Mouse (Mus musculus) heart, embryonic 12.5 days (tissue): ENCODE results near the gene Slc12a9. TPM values are rescaled to one million over a fixed set of nuclear protein-coding genes. Genes with fewer than 3 reads are reported as not detected.

Experiments
- ATAC-seq: fragments of 200-750 bp; cut with Nextera tagmentation; 2 replicates; pipeline ENCODE4 v1.8.0; 2017; ENCODE audit warnings: moderate TSS enrichment, moderate library complexity; ENCODE audit not compliant: insufficient number of reproducible peaks, low FRiP score
- H3K27ac ChIP-seq: fragments of 300-500 bp; sonication (generic); 2 replicates; pipeline ENCODE4 v1.5.1; 2016; ENCODE audit warnings: mild to moderate bottlenecking, moderate library complexity; ENCODE audit not compliant: poor library complexity, severe bottlenecking
- H3K27me3 ChIP-seq: fragments of 300-500 bp; sonication (generic); replicated peaks from 2 replicates; pipeline ENCODE4 v1.6.1; 2016; ENCODE audit warnings: mild to moderate bottlenecking, moderate library complexity
- H3K36me3 ChIP-seq: fragments of 300-500 bp; sonication (generic); 2 replicates; pipeline ENCODE4 v1.6.1; 2016; ENCODE audit warnings: mild to moderate bottlenecking, moderate library complexity
- H3K4me1 ChIP-seq: fragments of 300-500 bp; sonication (generic); replicated peaks from 2 replicates; pipeline ENCODE4 v1.6.1; 2016; ENCODE audit warnings: mild to moderate bottlenecking
- H3K4me2 ChIP-seq: fragments of 300-500 bp; sonication (generic); 2 replicates; pipeline ENCODE4 v1.6.1; 2016; ENCODE audit warnings: mild to moderate bottlenecking, moderate library complexity
- H3K4me3 ChIP-seq: fragments of 300-500 bp; sonication (generic); 2 replicates; pipeline ENCODE4 v1.5.1; 2016; ENCODE audit warnings: mild to moderate bottlenecking
- H3K9ac ChIP-seq: fragments of 300-500 bp; sonication (generic); 2 replicates; pipeline ENCODE4 v1.6.1; 2016; ENCODE audit warnings: mild to moderate bottlenecking, moderate library complexity
- H3K9me3 ChIP-seq: fragments of 300-500 bp; sonication (generic); replicated peaks from 2 replicates; pipeline ENCODE4 v1.6.1; 2016; ENCODE audit warnings: mild to moderate bottlenecking, moderate library complexity
- WGBS: fragments of 180-500 bp; shearing (Covaris S2); methylation state at CpG from one replicate; pipeline ENCODE4 v1.1.7; 2016; 5-methylcytosine and 5-hydroxymethylcytosine counted together
- polyA plus RNA-seq: library from polyadenylated mRNA; unstranded; fragments of >200 nt; fragmentation: Nextera tagmentation; extraction: Ambion mirVana; gene quantifications from 2 replicates; pipeline ENCODE4 v1.2.1, GENCODE M21; 2016

Slc12a9 gene
- 9.4 and 10.2 TPM in 2 replicates for polyA plus RNA-seq

GRCm38 (mm10) chr5:137333512-137334174, at the start of gene Slc12a9:
Gene Slc12a9 (minus strand): TSS chr5:137333597.
- peak; percentile 94 for ATAC-seq
- peaks cover 22% of the 10 kb centered on the region for H3K4me1 ChIP-seq
- no peaks in the 10 kb centered on the region for H3K9me3 ChIP-seq
- H3K36me3 ChIP-seq = peaks cover 11% of the 10 kb centered on the region
- H3K4me2 ChIP-seq = peak within 1 kb of the TSS; percentile 100
- WGBS = under 1% methylated on average over 44 of the region's 44 CpGs
- H3K4me3 ChIP-seq = peak within 1 kb of the TSS; percentile 86
- H3K27ac ChIP-seq = no peak within 1 kb of the TSS
- H3K27me3 ChIP-seq = no peaks in the 10 kb centered on the region
- peak within 1 kb of the TSS; percentile 86 for H3K9ac ChIP-seq

GRCm38 (mm10) chr5:137381152-137381551, 47.8 kb upstream of the Slc12a9 start:
- Histone ChIP-seq H3K27me3 (no peaks in the 10 kb centered on the region), H3K9ac (no peak overlapping the region), H3K9me3 (no peaks in the 10 kb centered on the region), H3K4me2 (no peak overlapping the region), H3K36me3 (no peaks in the 10 kb centered on the region), H3K4me3 (no peak overlapping the region), H3K27ac (no peak overlapping the region), H3K4me1 (peaks cover 12% of the 10 kb centered on the region)
- ATAC-seq = no peak
- 49% methylated on average over 4 of the region's 4 CpGs for WGBS

- Histone ChIP-seq H3K4me1 (peaks cover 28% of the 10 kb centered on the region), H3K9ac (peak overlapping the region; percentile 40; the same call in 1 of the 2 replicates), H3K9me3 (no peaks in the 10 kb centered on the region), H3K27ac (no peak overlapping the region), H3K27me3 (no peaks in the 10 kb centered on the region), H3K4me3 (0 out of 2 replicates have a peak overlapping the region, but pooled peaks have one; percentile 4), H3K36me3 (peaks cover 31% of the 10 kb centered on the region), H3K4me2 (peak overlapping the region; percentile 50)
- no peak for ATAC-seq
- WGBS = 24% methylated on average over 11 of the region's 15 CpGs
These were observed 44.2 kb upstream of the Slc12a9 start for GRCm38 (mm10) chr5:137377603-137378002.

GRCm38 (mm10) chr5:137377176-137377575, 43.8 kb upstream of the Slc12a9 start:
- peak overlapping the region; percentile 40; the same call in 1 of the 2 replicates for H3K9ac ChIP-seq
- no peaks in the 10 kb centered on the region for H3K9me3 ChIP-seq
- H3K27ac ChIP-seq = peak overlapping the region; percentile 30; the same call in 1 of the 2 replicates
- peak; percentile 38; the same call in 1 of the 2 replicates for ATAC-seq
- no peaks in the 10 kb centered on the region for H3K27me3 ChIP-seq
- 28% methylated on average over 11 of the region's 11 CpGs for WGBS
- H3K4me3 ChIP-seq = 0 out of 2 replicates have a peak overlapping the region, but pooled peaks have one; percentile 4
- peaks cover 28% of the 10 kb centered on the region for H3K4me1 ChIP-seq
- H3K4me2 ChIP-seq = peak overlapping the region; percentile 50
- H3K36me3 ChIP-seq = peaks cover 36% of the 10 kb centered on the region

- Histone ChIP-seq H3K36me3 (peaks cover 40% of the 10 kb centered on the region), H3K27ac (no peak overlapping the region), H3K4me2 (no peak overlapping the region), H3K4me1 (peaks cover 28% of the 10 kb centered on the region), H3K4me3 (no peak overlapping the region), H3K9me3 (no peaks in the 10 kb centered on the region), H3K9ac (no peak overlapping the region), H3K27me3 (no peaks in the 10 kb centered on the region)
- 50% methylated on average over 9 of the region's 9 CpGs for WGBS
- no peak for ATAC-seq
These were observed 43.3 kb upstream of the Slc12a9 start for GRCm38 (mm10) chr5:137376722-137377121.

GRCm38 (mm10) chr5:137376198-137376597, 42.8 kb upstream of the Slc12a9 start:
- Histone ChIP-seq H3K27me3 (no peaks in the 10 kb centered on the region), H3K9me3 (no peaks in the 10 kb centered on the region), H3K4me3 (no peak overlapping the region), H3K4me2 (no peak overlapping the region), H3K36me3 (peaks cover 46% of the 10 kb centered on the region), H3K9ac (no peak overlapping the region), H3K4me1 (peaks cover 28% of the 10 kb centered on the region), H3K27ac (0 out of 2 replicates have a peak overlapping the region, but pooled peaks have one; percentile 3)
- ATAC-seq = 0 out of 2 replicates have a peak, but pooled peaks have one; percentile 3
- 51% methylated on average over 7 of the region's 7 CpGs for WGBS

GRCm38 (mm10) chr5:137375627-137376026, 42.2 kb upstream of the Slc12a9 start:
- no peak overlapping the region for H3K9ac ChIP-seq
- no peak overlapping the region for H3K4me3 ChIP-seq
- 0 out of 2 replicates have a peak overlapping the region, but pooled peaks have one; percentile 18 for H3K27ac ChIP-seq

GRCm38 (mm10) chr5:137374521-137375080, 41.2 kb upstream of the Slc12a9 start:
- H3K9me3 ChIP-seq = no peaks in the 10 kb centered on the region
- H3K36me3 ChIP-seq = peaks cover 61% of the 10 kb centered on the region
- H3K4me2 ChIP-seq = no peak overlapping the region
- no peaks in the 10 kb centered on the region for H3K27me3 ChIP-seq
- 75% methylated on average over 4 of the region's 4 CpGs for WGBS
- H3K9ac ChIP-seq = 0 out of 2 replicates have a peak overlapping the region, but pooled peaks have one; percentile 21
- 0 out of 2 replicates have a peak overlapping the region, but pooled peaks have one; percentile 18 for H3K27ac ChIP-seq
- no peak overlapping the region for H3K4me3 ChIP-seq
- ATAC-seq = no peak
- peaks cover 28% of the 10 kb centered on the region for H3K4me1 ChIP-seq

More at GRCm38 (mm10) chr5:137375627-137376026, 42.2 kb upstream of the Slc12a9 start:
- WGBS = 19% methylated on average over 2 of the region's 2 CpGs
- H3K4me1 ChIP-seq = peaks cover 28% of the 10 kb centered on the region
- H3K9me3 ChIP-seq = no peaks in the 10 kb centered on the region
- H3K4me2 ChIP-seq = no peak overlapping the region
- ATAC-seq = peak; percentile 30; the same call in 1 of the 2 replicates
- no peaks in the 10 kb centered on the region for H3K27me3 ChIP-seq
- peaks cover 51% of the 10 kb centered on the region for H3K36me3 ChIP-seq

- Histone ChIP-seq H3K4me2 (no peak overlapping the region), H3K4me1 (peaks cover 28% of the 10 kb centered on the region), H3K9ac (no peak overlapping the region), H3K27me3 (no peaks in the 10 kb centered on the region), H3K4me3 (no peak overlapping the region), H3K27ac (no peak overlapping the region), H3K36me3 (peaks cover 73% of the 10 kb centered on the region), H3K9me3 (no peaks in the 10 kb centered on the region)
- 80% methylated on average over 12 of the region's 12 CpGs for WGBS
- no peak for ATAC-seq
These were observed 40.1 kb upstream of the Slc12a9 start for GRCm38 (mm10) chr5:137373371-137373950.

GRCm38 (mm10) chr5:137369665-137370064, 36.3 kb upstream of the Slc12a9 start:
- peaks cover 99% of the 10 kb centered on the region for H3K36me3 ChIP-seq
- H3K9me3 ChIP-seq = no peaks in the 10 kb centered on the region
- H3K4me3 ChIP-seq = no peak overlapping the region
- H3K27me3 ChIP-seq = no peaks in the 10 kb centered on the region
- H3K9ac ChIP-seq = no peak overlapping the region
- ATAC-seq = no peak
- H3K4me2 ChIP-seq = no peak overlapping the region
- no peak overlapping the region for H3K27ac ChIP-seq
- WGBS = 95% methylated on average over 11 of the region's 11 CpGs
- 0 out of 2 replicates have a peak, but pooled peaks cover 2% of the 10 kb centered on the region for H3K4me1 ChIP-seq

GRCm38 (mm10) chr5:137358382-137358781, 25.0 kb upstream of the Slc12a9 start:
- H3K9ac ChIP-seq = no peak overlapping the region
- H3K27me3 ChIP-seq = no peaks in the 10 kb centered on the region
- H3K4me2 ChIP-seq = no peak overlapping the region
- ATAC-seq = no peak
- peaks cover 9% of the 10 kb centered on the region for H3K4me1 ChIP-seq
- 42% methylated on average over 7 of the region's 7 CpGs for WGBS
- no peak overlapping the region for H3K27ac ChIP-seq
- H3K36me3 ChIP-seq = peaks cover 96% of the 10 kb centered on the region
- no peaks in the 10 kb centered on the region for H3K9me3 ChIP-seq
- no peak overlapping the region for H3K4me3 ChIP-seq
